Mouse (Mus musculus) brain, embryonic 14.5 days (tissue): ENCODE measurements around the gene Tep1. TPM values are rescaled to one million over a fixed set of nuclear protein-coding genes. Genes with fewer than 3 reads are reported as not detected.
A peak's percentile ranks its signal among the peaks of the same experiment; 100 is the strongest.
"Not testable (repeated sequence)": the region's sequence is repeated elsewhere in the genome, so short reads cannot be mapped to it uniquely, and the experiment has no call there.

ENCODE experiments used
- DNase-seq: peaks from one replicate; pipeline ENCODE4 v3.0.0-alpha.2; 2011; ENCODE audit warnings: low read depth
- CTCF ChIP-seq: fragments of 200-500 bp; IDR thresholded peaks from 2 replicates; pipeline ENCODE4 v1.5.1; 2012; ENCODE audit warnings: inconsistent platforms, mild to moderate bottlenecking, moderate library complexity, borderline replicate concordance; ENCODE audit not compliant: insufficient read depth, insufficient read length; ENCODE audit errors: extremely low read depth
- POLR2A ChIP-seq: fragments of 200-500 bp; IDR thresholded peaks from 2 replicates; pipeline ENCODE4 v1.6.1; 2012; ENCODE audit warnings: mild to moderate bottlenecking, inconsistent platforms, borderline replicate concordance; ENCODE audit not compliant: poor library complexity, insufficient read depth, insufficient read length, severe bottlenecking; ENCODE audit errors: extremely low read depth
- polyA plus RNA-seq: library from polyadenylated mRNA; depleted of rRNA; stranded (reverse); fragments of >200 nt; gene quantifications from 2 replicates; pipeline ENCODE4 v1.2.3, GENCODE M21; 2012

Gene Tep1
- polyA plus RNA-seq, 1 experiment: 4.3 TPM

DNA sequence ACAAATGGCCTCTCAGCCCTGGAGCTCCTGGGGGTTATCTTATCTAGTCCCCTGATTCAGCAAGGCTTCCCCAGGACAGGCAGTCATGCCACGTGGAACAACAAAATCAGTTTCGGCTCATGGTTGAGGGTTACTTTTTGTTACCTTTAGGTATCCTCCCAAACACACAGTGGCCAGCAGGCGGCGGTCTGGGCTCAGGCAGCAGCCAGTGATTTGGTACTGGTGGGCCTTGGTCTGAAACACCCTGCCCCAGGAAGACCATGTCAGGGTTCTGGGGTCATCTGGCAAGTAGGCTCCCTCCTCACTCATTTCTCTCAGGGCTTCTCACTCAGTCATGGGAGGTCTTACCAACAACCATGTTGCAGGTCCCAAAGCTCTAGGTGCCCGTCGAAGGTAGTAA is 33.1 kb downstream of the Tep1 start:
- no peak for TF ChIP-seq POLR2A
- TF ChIP-seq CTCF: peak; percentile 39; the same call in 1 of the 2 replicates
- peak; percentile 12 for DNase-seq

- TF ChIP-seq POLR2A (no peak), CTCF (no peak)
- DNase-seq: no peak
These were observed 35.9 kb downstream of the Tep1 start for GRCm38 (mm10) chr14:50834435-50834834.

GRCm38 (mm10) chr14:50833964-50834363 is 36.4 kb downstream of the Tep1 start:
- DNase-seq: peak; percentile 0
- TF ChIP-seq CTCF (no peak), POLR2A (no peak)

- TF ChIP-seq CTCF: no peak
- no peak for TF ChIP-seq POLR2A
- DNase-seq: no peak
These were observed 40.5 kb downstream of the Tep1 start for GRCm38 (mm10) chr14:50829878-50830277.

GRCm38 (mm10) chr14:50826579-50826978 is 43.8 kb downstream of the Tep1 start:
- no peak for TF ChIP-seq CTCF
- no peak for DNase-seq

- no peak for DNase-seq
- no peak for TF ChIP-seq CTCF
- no peak for TF ChIP-seq POLR2A
These were observed 46.1 kb downstream of the Tep1 start for GRCm38 (mm10) chr14:50824219-50824618.

DNA sequence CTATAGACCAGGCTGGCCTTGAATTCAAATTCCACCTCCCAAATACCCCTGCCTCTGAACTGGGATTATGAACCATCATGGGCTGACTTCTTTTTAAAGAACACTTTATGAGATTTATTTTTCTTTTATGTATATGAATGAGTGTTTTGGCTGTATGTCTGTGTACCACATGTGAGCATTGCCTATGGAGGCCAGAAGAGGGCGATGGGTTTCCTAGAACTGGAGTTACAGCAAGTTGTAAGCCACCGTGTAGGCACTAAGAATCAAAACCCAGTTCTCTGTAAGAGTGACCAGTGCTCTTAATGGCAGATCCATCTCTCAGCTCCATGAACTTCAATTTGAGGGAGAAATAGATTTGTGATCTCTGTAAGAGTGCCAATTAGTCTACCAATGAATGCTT is 47.1 kb downstream of the Tep1 start:
- no peak for DNase-seq
- TF ChIP-seq CTCF (peak; percentile 7; the same call in 1 of the 2 replicates), POLR2A (no peak)

DNA sequence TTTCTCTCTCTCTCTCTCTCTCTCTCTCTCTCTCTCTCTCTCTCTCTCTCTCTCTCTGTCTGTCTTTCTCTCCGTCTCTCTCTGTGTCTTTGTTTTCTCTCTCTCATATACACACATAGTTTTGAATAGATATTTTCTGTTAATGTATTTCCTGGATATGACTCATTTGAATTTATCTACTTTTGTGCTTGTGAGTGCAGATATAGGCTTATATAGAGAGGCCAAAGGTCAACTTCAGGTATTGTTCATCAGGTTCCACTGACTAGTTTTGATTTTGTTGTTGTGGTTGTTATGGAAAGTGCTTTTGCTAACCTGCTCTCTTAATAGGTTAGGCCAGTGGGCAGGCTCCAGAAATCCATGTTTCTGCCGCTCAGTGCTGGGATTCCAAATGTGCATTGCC is 57.3 kb downstream of the Tep1 start:
- TF ChIP-seq CTCF (no peak), POLR2A (no peak)
- DNase-seq: no peak

- TF ChIP-seq CTCF (no peak), POLR2A (peak; percentile 61; the same call in 1 of the 2 replicates)
- peak; percentile 99 for DNase-seq
These were observed 62.8 kb downstream of the Tep1 start, which contains the start of the genes Ccnb1ip1 and Parp2 for GRCm38 (mm10) chr14:50807487-50808072. Gene Ccnb1ip1, minus strand, starts transcription at chr14:50807732. Gene Parp2, plus strand, starts transcription at chr14:50807841.

GRCm38 (mm10) chr14:50806469-50806868 is 63.9 kb downstream of the Tep1 start:
- not testable (repeated sequence) for DNase-seq

- no peak for DNase-seq
- TF ChIP-seq CTCF: no peak
- no peak for TF ChIP-seq POLR2A
These were observed 65.7 kb downstream of the Tep1 start for GRCm38 (mm10) chr14:50804683-50805082.

GRCm38 (mm10) chr14:50802843-50803562 is 67.4 kb downstream of the Tep1 start:
- TF ChIP-seq POLR2A (no peak), CTCF (peak; percentile 56; the same call in 1 of the 2 replicates)
- peak; percentile 49 for DNase-seq
